Mouse (Mus musculus): ENCODE results near the gene Bet1l.

Gene Bet1l

DNA sequence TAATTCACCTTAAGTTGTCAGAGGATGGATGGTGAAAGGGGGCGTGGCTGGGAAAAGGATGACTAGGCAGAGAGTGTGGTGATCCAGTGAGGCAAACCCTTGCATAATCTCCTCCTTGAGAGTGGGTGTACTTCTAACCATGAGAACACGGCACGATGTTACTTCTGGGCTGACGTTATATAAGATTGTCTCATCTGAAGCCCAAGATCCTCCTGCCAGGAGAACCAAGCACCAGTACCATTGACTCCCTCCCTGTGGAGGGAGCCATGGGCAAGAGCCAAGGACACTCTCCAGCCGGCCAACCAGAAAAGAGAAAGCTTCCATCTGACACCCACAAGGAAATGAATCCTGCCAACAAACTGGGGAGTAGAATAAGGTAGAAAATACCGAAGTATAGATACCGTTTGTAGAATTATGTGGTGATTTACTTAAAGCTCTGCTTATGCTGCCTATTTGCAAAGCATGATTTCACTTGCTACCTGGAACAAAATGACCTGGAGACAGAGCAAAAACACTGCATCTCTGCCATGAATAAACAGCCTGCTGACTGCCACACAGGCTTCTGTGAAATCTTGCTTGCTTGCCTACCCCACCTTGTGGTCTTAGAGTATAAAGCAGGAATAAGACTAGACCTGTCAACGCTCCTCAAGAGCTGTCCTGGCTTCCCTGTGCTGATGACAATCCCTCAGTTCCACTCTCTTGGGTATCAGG is 29.1 kb downstream of the Bet1l start:
- DNase-seq: peak; percentile 42

DNA sequence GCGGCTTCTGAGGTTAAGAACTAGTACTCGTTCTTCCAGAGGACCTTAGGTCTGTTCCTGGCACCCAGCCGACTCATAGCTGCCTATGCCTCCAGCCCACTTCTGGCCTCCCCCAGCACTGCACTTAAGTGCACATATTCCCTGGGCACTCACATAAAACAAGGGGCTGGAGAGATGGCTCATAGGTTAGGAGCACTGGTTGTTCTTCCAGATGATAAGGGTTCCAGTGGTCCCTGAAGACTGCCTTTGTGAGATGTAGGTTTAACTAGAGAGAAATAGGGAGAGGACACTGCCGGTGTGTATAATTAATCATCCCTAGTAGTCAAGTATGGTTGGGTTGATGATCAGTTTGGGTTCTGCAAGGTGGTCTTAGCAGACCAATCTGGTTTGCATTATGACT is 34.6 kb downstream of the Bet1l start:
- DNase-seq: no peak

DNA sequence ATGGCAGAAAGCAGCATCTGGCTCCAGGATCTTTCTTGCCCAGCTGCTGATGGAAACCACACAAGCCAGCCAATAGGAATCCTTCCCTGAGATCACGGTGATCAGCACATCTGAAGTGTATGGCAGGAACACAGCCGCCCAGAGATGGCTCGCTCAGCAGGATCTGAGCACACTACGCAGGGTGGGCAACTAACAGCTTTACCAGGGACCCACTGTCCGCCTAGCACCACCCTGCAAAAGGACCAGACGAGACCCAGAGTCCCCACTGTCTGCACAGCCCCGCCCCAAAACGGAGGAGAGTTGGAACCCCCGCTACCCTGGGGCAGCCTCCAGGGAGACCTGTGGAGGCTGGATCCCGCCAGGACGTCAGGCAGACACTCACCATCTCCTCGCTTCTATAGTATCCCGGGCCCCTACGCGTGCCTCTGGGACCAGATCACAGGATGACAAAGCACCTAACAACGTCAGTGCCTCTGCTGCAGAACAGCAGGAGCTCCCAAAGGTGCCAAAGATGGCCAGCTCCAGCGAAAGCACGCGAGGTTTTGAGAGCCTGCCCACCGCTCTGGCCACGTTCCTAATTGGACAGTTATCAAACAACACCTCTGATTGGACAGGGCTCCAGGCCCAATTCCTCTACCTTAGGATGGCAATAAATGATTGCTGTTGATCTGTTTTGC is 35.6 kb downstream of the Bet1l start, which contains the start of gene Zfp941:
Zfp941 (minus strand) TSS at position 526 of the 677 bp plus-strand sequence.
- DNase-seq: peak; percentile 30

DNA sequence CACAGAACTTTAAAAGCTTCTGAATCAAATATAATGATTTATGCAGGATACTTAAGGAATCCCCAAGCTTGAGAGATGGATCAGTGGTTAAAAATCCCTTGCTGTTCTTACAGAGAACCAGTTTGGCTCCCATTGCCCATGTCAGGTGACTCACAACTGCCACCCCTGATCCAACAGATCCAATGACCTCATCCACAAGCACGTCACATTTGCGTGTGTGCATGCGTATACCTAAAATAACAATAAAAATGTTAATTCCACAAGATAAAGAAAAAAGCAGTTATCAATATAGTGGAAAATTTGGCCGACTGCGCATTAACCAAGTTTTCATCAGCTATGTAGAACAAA is 36.1 kb downstream of the Bet1l start:
- DNase-seq: no peak

DNA sequence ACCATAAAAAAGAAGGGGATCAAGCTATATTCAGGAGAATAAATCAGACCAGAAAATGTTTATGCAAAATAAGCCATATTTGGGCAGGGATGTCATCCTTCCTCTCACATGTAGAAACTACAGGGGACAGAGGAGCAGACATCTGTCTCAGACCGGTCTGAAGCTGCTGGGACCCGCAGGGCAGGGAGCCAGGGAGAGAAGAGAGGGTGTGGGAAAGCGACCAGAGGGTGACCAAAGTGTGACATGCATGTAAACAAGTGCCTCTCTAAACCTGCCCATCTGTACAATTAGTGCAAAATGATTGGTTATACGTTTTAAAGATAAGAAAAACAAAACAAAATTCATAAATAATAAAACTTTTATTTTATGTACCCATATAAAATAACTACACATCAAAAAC is 37.2 kb downstream of the Bet1l start:
- DNase-seq: no peak

GRCm38 (mm10) chr7:140812850-140813249 is 44.5 kb downstream of the Bet1l start:
- no peak for DNase-seq

DNA sequence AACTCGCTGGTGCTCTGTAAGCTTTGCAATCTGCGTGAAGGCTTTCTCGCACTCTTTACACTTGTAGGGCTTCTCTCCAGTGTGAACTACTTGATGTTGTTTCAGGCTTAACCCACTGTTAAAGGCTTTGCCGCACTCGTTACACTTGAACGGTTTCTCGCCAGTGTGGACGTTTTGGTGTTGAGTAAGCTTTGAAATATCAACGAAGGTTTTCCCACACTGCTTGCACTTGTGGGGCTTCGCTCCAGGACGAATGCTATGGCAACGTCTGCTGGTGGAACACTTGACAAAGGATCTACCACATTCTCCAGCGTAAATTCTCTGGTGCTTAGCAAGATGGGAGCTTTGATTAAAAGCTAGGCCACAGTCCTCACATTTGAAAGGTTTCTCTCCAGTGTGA is 45.7 kb downstream of the Bet1l start:
- DNase-seq: no peak

DNA sequence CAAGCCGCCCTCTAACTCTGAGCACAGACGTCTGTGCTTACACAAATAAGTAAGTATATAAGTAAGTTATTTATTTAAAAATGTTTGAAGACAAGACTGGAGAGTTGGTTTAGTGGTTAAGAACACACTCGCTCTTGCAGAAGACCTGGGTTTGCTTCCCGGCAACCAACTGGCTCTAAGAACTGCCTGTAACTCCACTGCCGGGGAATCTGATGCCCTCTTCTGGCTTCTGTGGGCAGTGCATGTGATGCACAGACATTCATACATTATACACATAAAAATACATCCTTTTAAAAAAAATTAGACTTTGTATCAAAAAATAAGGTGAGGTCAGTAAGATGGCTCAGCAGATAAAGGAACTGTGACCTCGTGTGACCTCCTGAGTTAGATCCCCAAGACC is 46.9 kb downstream of the Bet1l start:
- no peak for DNase-seq

DNA sequence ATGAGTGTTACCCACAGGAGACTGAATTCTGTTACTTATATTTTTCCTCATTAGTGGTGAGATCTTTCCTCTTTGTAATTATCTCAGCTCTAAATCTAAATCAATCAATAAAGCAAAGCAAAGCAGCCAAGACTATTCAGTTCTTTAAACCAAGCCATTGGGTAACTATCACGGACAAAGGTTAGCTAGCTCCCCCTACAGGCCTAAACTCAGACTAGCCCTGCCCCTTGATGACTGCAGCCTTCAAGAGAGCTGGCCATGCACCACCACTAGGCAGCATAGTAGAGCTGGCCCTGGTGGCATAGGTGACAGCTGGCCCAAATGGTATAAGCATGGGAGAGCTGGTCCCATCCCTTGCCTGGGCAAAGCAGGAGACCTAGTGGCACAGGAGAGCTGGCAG is 51.7 kb downstream of the Bet1l start:
- DNase-seq: peak; percentile 71

Measured in lung, postnatal 10 days (tissue).